Mouse (Mus musculus): ENCODE results near the gene Sowahc. TPM values are rescaled to one million over a fixed set of nuclear protein-coding genes. Genes with fewer than 3 reads are reported as not detected.

The Sowahc gene
- total and polyA plus RNA-seq, 3 experiments, result not detected

- Histone ChIP-seq H3K4me1 (ENCODE audit: control insufficient read depth in 1 of 2, insufficient read depth in 2 of 2, low read length in 2 of 2) (no peaks in the 10 kb centered on the region), H3K4me3 (ENCODE audit: control insufficient read depth in 1 of 2, insufficient read depth in 1 of 2, low read depth in 2 of 2, low read length in 2 of 2) (no peak overlapping the region), H3K27me3 (ENCODE audit: control insufficient read depth in 1 of 2, insufficient read depth in 2 of 2, low read length in 2 of 2) (peaks cover 3% of the 10 kb centered on the region in 2 experiments; a peak in 2 of 4 replicates), H3K79me2 (ENCODE audit: control insufficient read depth, insufficient read depth, low read length, poor library complexity) (no peaks in the 10 kb centered on the region), H3K27ac (ENCODE audit: control insufficient read depth, low read depth, low read length) (no peak overlapping the region), H3K36me3 (ENCODE audit: control insufficient read depth in 1 of 2, insufficient read depth in 2 of 2, low read length in 2 of 2) (no peaks in the 10 kb centered on the region), H3K9me3 (replicated peaks; ENCODE audit: insufficient read depth, low read length) (no peaks in the 10 kb centered on the region), H3K9ac (ENCODE audit: control insufficient read depth, low read depth, low read length, poor library complexity, severe bottlenecking) (no peak overlapping the region)
- TF ChIP-seq ZC3H11A (IDR thresholded peaks at IDR 0.05; ENCODE audit: low read depth, low read length) (no peak), EP300 (IDR thresholded peaks at IDR 0.05; ENCODE audit: low read depth in 1 of 2, low read length in 2 of 2) (no peak), CTCF (IDR thresholded peaks at IDR 0.05 in 2 of 3, conservative IDR thresholded peaks at IDR 0.05 in 1 of 3; ENCODE audit: control insufficient read depth in 1 of 3, insufficient read depth in 1 of 3, low read depth in 2 of 3, low read length in 3 of 3, poor library complexity in 1 of 3, severe bottlenecking in 1 of 3) (no peak), SMC3 (IDR thresholded peaks at IDR 0.05; ENCODE audit: low read depth, low read length) (no peak), USF1 (IDR thresholded peaks at IDR 0.05; ENCODE audit: low read depth, low read length) (no peak), JUND (IDR thresholded peaks at IDR 0.05; ENCODE audit: low read depth, low read length) (no peak), NELFE (IDR thresholded peaks at IDR 0.05; ENCODE audit: low read depth, low read length) (no peak), MEF2A (IDR thresholded peaks at IDR 0.05; ENCODE audit: extremely low read depth, insufficient replicate concordance, low read depth, low read length, poor library complexity, severe bottlenecking) (no peak), POLR2AphosphoS2 (IDR thresholded peaks at IDR 0.05; ENCODE audit: low read length) (no peak), CHD1 (IDR thresholded peaks at IDR 0.05; ENCODE audit: low read depth, low read length) (no peak), BHLHE40 (IDR thresholded peaks at IDR 0.05; ENCODE audit: borderline replicate concordance, low read depth, low read length) (no peak), POLR2A (IDR thresholded peaks at IDR 0.05; ENCODE audit: control insufficient read depth in 1 of 2, insufficient read depth in 1 of 2, low read depth in 1 of 2, low read length in 2 of 2, poor library complexity in 1 of 2) (no peak)
- DNase-seq (ENCODE audit: low read depth, low spot score), result no peak
Observed at GRCm38 (mm10) chr10:59223301-59223700, 1.5 kb downstream of the Sowahc start.

GRCm38 (mm10) chr10:59223890-59224289, 2.1 kb downstream of the Sowahc start:
- Histone ChIP-seq H3K9ac (ENCODE audit: control insufficient read depth, low read depth, low read length, poor library complexity, severe bottlenecking) (no peak overlapping the region), H3K4me3 (ENCODE audit: control insufficient read depth in 1 of 2, insufficient read depth in 1 of 2, low read depth in 2 of 2, low read length in 2 of 2) (no peak overlapping the region), H3K27ac (ENCODE audit: control insufficient read depth, low read depth, low read length) (no peak overlapping the region), H3K9me3 (replicated peaks; ENCODE audit: insufficient read depth, low read length) (no peaks in the 10 kb centered on the region), H3K36me3 (ENCODE audit: control insufficient read depth in 1 of 2, insufficient read depth in 2 of 2, low read length in 2 of 2) (no peaks in the 10 kb centered on the region), H3K4me1 (ENCODE audit: control insufficient read depth in 1 of 2, insufficient read depth in 2 of 2, low read length in 2 of 2) (no peaks in the 10 kb centered on the region), H3K79me2 (ENCODE audit: control insufficient read depth, insufficient read depth, low read length, poor library complexity) (no peaks in the 10 kb centered on the region), H3K27me3 (ENCODE audit: control insufficient read depth in 1 of 2, insufficient read depth in 2 of 2, low read length in 2 of 2) (peaks cover 3% of the 10 kb centered on the region in 2 experiments; a peak in 2 of 4 replicates)
- TF ChIP-seq MAFK (IDR thresholded peaks at IDR 0.05; ENCODE audit: borderline replicate concordance, low read depth, low read length) (no peak), MYC (IDR thresholded peaks at IDR 0.05; ENCODE audit: low read depth, low read length) (no peak), GATA1 (IDR thresholded peaks at IDR 0.05; ENCODE audit: low read depth, low read length) (no peak), POLR2AphosphoS5 (IDR thresholded peaks at IDR 0.05; ENCODE audit: borderline replicate concordance, low read depth, low read length) (no peak), ZNF384 (IDR thresholded peaks at IDR 0.05; ENCODE audit: low read depth, low read length) (no peak), POLR2A (IDR thresholded peaks at IDR 0.05; ENCODE audit: control insufficient read depth in 1 of 2, insufficient read depth in 1 of 2, low read depth in 1 of 2, low read length in 2 of 2, poor library complexity in 1 of 2) (no peak), CTCF (IDR thresholded peaks at IDR 0.05 in 2 of 3, conservative IDR thresholded peaks at IDR 0.05 in 1 of 3; ENCODE audit: control insufficient read depth in 1 of 3, insufficient read depth in 1 of 3, low read depth in 2 of 3, low read length in 3 of 3, poor library complexity in 1 of 3, severe bottlenecking in 1 of 3) (no peak), E2F4 (IDR thresholded peaks at IDR 0.05; ENCODE audit: borderline replicate concordance, low read depth, low read length) (no peak), MYB (IDR thresholded peaks at IDR 0.05; ENCODE audit: low read depth, low read length) (no peak), MEF2A (IDR thresholded peaks at IDR 0.05; ENCODE audit: extremely low read depth, insufficient replicate concordance, low read depth, low read length, poor library complexity, severe bottlenecking) (no peak)
- no peak for DNase-seq (ENCODE audit: low read depth, low spot score)
